In genomic region chr14:103614272-103614587, GRCm38 (mm10) we compare ENCODE assay signal across 29 mouse cellular contexts. TPM values are rescaled to one million over a fixed set of nuclear protein-coding genes. Genes with fewer than 3 reads are reported as not detected.
"Had no signal": no experiment of that assay in that cellular context is flagged by ENCODE, and none has a peak within 500 bp of the region (broad histone marks: within the 10 kb centered on the region; RNA-seq: fewer than 3 reads in every experiment).

No protein-coding gene starts in this region.

- H3K27me3 ChIP-seq: embryonic facial prominence, embryonic 12.5 days; embryonic facial prominence, embryonic 13.5 days; embryonic facial prominence, embryonic 15.5 days; heart, embryonic 12.5 days; heart, embryonic 13.5 days had no signal

- H3K27ac ChIP-seq: embryonic facial prominence, embryonic 10.5 days; embryonic facial prominence, embryonic 12.5 days; embryonic facial prominence, embryonic 13.5 days; embryonic facial prominence, embryonic 15.5 days; gastrocnemius, adult 2 months; heart, adult 2 months; heart, embryonic 10.5 days; heart, embryonic 13.5 days had no signal

- DNase-seq: cerebellum, adult 18-20 months; cerebellum, adult 2 months; cerebellum, adult 8-10 months; cerebellum, adult 9-10 months; cerebellum, adult 9-11 months; cerebellum, postnatal 10 days; cerebellum, postnatal 14 days; cerebellum, postnatal 25 days; cerebellum, postnatal 36 days; embryo, embryonic 11 days; gastrocnemius, adult 2 months; gastrocnemius, postnatal 10 days; gastrocnemius, postnatal 14 days; gastrocnemius, postnatal 25 days; gastrocnemius, postnatal 36 days; heart, adult 11 months; heart, adult 18-20 months; heart, adult 2 months had no signal

- H3K4me1 ChIP-seq: embryonic facial prominence, embryonic 10.5 days; embryonic facial prominence, embryonic 12.5 days; embryonic facial prominence, embryonic 13.5 days; heart, embryonic 10.5 days; heart, embryonic 12.5 days; heart, embryonic 13.5 days had no signal

- H3K9me3 ChIP-seq: embryonic facial prominence, embryonic 10.5 days; embryonic facial prominence, embryonic 12.5 days; embryonic facial prominence, embryonic 13.5 days; embryonic facial prominence, embryonic 15.5 days; heart, embryonic 10.5 days; heart, embryonic 12.5 days; heart, embryonic 13.5 days had no signal

- H3K36me3 ChIP-seq: embryonic facial prominence, embryonic 10.5 days; embryonic facial prominence, embryonic 12.5 days; embryonic facial prominence, embryonic 13.5 days; embryonic facial prominence, embryonic 15.5 days; heart, embryonic 10.5 days; heart, embryonic 12.5 days; heart, embryonic 13.5 days had no signal

- H3K4me3 ChIP-seq: embryonic facial prominence, embryonic 10.5 days; embryonic facial prominence, embryonic 12.5 days; embryonic facial prominence, embryonic 13.5 days; embryonic facial prominence, embryonic 15.5 days; erythroblast, embryonic 14.5 days; gastrocnemius, adult 2 months; heart, adult 2 months; heart, embryonic 10.5 days; heart, embryonic 12.5 days; heart, embryonic 13.5 days had no signal

- H3K4me2 ChIP-seq: embryonic facial prominence, embryonic 12.5 days; embryonic facial prominence, embryonic 13.5 days; embryonic facial prominence, embryonic 15.5 days; heart, embryonic 11.5 days; heart, embryonic 12.5 days; heart, embryonic 13.5 days had no signal

- H3K9ac ChIP-seq: embryonic facial prominence, embryonic 12.5 days; embryonic facial prominence, embryonic 13.5 days; embryonic facial prominence, embryonic 15.5 days; heart, embryonic 12.5 days; heart, embryonic 13.5 days had no signal

RNA-seq across cellular contexts. Expression of gene Slain1, which starts 35.8 kb away (rescaled TPM):
- total RNA-seq: gastrocnemius, adult 18-20 months; gastrocnemius, adult 2 months; gastrocnemius, adult 8-10 months; gastrocnemius, postnatal 25 days had no signal
